Mouse (Mus musculus) stomach, postnatal 0 days (tissue): Measurements from ENCODE around the gene Abcd4.

Experiments used
- CTCF ChIP-seq: IDR thresholded peaks from 2 replicates; pipeline ENCODE4 v1.5.1; 2016; ENCODE audit warnings: antibody characterized with exemption, low read depth, mild to moderate bottlenecking, moderate library complexity
- EP300 ChIP-seq: optimal IDR thresholded peaks from 2 replicates; pipeline ENCODE3; 2016; ENCODE audit warnings: antibody characterized with exemption

DNA sequence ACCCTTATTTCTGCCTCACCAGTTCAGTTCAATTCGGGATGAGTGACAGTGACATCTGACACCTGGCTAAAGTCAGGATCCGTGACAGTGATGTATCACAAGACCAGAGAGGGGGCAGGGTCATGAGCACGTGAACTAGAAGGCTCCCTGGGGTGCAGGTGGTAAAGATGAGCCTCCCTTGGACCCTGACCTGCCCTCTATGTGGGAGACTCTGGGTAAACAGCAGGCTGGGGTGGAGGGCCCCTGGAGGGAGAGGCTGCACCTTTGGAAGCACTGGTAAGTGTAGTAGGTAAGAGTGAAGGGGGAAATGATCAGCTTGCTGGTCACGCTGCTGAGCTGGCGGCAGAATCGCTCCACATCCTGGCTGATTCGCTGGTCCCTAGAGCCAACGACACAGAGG lies 4.7 kb downstream of the Abcd4 start:
- no peak for TF ChIP-seq CTCF
- TF ChIP-seq EP300 = no peak
